Mouse (Mus musculus) myocyte (in vitro differentiated cells): ENCODE measurements at regions not wholly inside any gene's neighbourhood (a gene's known extent, or its start where the extent isn't known, plus 50 kb on each side); places are given as distances from the start of the nearest gene placed in this dataset.

ENCODE experiments used
- H3K27me3 ChIP-seq: one replicate; pipeline ENCODE4 v1.6.1; 2011; ENCODE audit not compliant: control insufficient read depth, insufficient read depth, insufficient read length
- H3K36me3 ChIP-seq: one replicate; pipeline ENCODE4 v1.6.1; 2011; ENCODE audit not compliant: control insufficient read depth, insufficient read depth
- H3K4me2 ChIP-seq: one replicate; pipeline ENCODE4 v1.6.1; 2011; ENCODE audit warnings: low read depth, control low read depth
- H3K4me3 ChIP-seq: one replicate; pipeline ENCODE4 v1.5.1; 2011; ENCODE audit warnings: mild to moderate bottlenecking, control low read depth, moderate library complexity
- H3K79me2 ChIP-seq: one replicate; pipeline ENCODE4 v1.6.1; 2011; ENCODE audit not compliant: control insufficient read depth, insufficient read depth
- H3ac ChIP-seq: one replicate; pipeline ENCODE4 v1.6.1; 2011; ENCODE audit not compliant: control insufficient read depth, insufficient read length
- CEBPB ChIP-seq: IDR thresholded peaks from 2 replicates; pipeline ENCODE4 v1.6.1; 2011; ENCODE audit warnings: mild to moderate bottlenecking, moderate library complexity; ENCODE audit not compliant: poor library complexity, insufficient read depth, severe bottlenecking
- E2F4 ChIP-seq: IDR thresholded peaks from one replicate; pipeline ENCODE4 v1.6.1; 2011; ENCODE audit warnings: mild to moderate bottlenecking, control low read depth, moderate library complexity; ENCODE audit not compliant: insufficient read depth
- MAX ChIP-seq: IDR thresholded peaks from one replicate; pipeline ENCODE4 v1.6.1; 2011; ENCODE audit warnings: low read depth, mild to moderate bottlenecking, control low read depth
- MYOD1 ChIP-seq, 3 experiments: IDR thresholded peaks; one replicate each; pipeline ENCODE4 v1.6.1; 2011; ENCODE audit warnings: control low read depth in 2 of 3, low read depth in 2 of 3, mild to moderate bottlenecking in 2 of 3, moderate library complexity in 1 of 3; ENCODE audit not compliant: insufficient read length in 2 of 3, control insufficient read depth in 1 of 3
- MYOG ChIP-seq, 3 experiments: IDR thresholded peaks; one replicate each; pipeline ENCODE4 v1.6.1; 2011; ENCODE audit warnings: control low read depth in 2 of 3, low read depth in 2 of 3, mild to moderate bottlenecking in 2 of 3; ENCODE audit not compliant: insufficient read length in 2 of 3, control insufficient read depth in 1 of 3, insufficient read depth in 1 of 3
- POLR2A ChIP-seq: IDR thresholded peaks from one replicate; pipeline ENCODE4 v1.6.1; 2011; ENCODE audit warnings: low read depth, mild to moderate bottlenecking, control low read depth, moderate library complexity; ENCODE audit not compliant: insufficient read length
- POLR2AphosphoS2 ChIP-seq: IDR thresholded peaks from one replicate; pipeline ENCODE4 v1.6.1; 2011; ENCODE audit warnings: low read depth, control low read depth; ENCODE audit not compliant: insufficient read length
- REST ChIP-seq: IDR thresholded peaks from one replicate; pipeline ENCODE4 v1.6.1; 2011; ENCODE audit warnings: mild to moderate bottlenecking, control low read depth, moderate library complexity; ENCODE audit not compliant: insufficient read depth, insufficient read length
- SRF ChIP-seq: IDR thresholded peaks from one replicate; pipeline ENCODE4 v1.6.1; 2011; ENCODE audit warnings: low read depth; ENCODE audit not compliant: control insufficient read depth, insufficient read length
- TCF12 ChIP-seq: IDR thresholded peaks from one replicate; pipeline ENCODE4 v1.6.1; 2011; ENCODE audit warnings: mild to moderate bottlenecking, control low read depth; ENCODE audit not compliant: poor library complexity, insufficient read depth, severe bottlenecking
- TCF3 ChIP-seq: IDR thresholded peaks from one replicate; pipeline ENCODE4 v1.6.1; 2011; ENCODE audit warnings: low read depth, control low read depth; ENCODE audit not compliant: insufficient read length
- USF1 ChIP-seq: IDR thresholded peaks from one replicate; pipeline ENCODE4 v1.6.1; 2011; ENCODE audit warnings: low read depth, mild to moderate bottlenecking, control low read depth, moderate library complexity

- H3K36me3 ChIP-seq, result no peaks in the 10 kb centered on the region
- H3K79me2 ChIP-seq, result no peaks in the 10 kb centered on the region
- H3K27me3 ChIP-seq, result no peaks in the 10 kb centered on the region
- H3K4me2 ChIP-seq, result no peak overlapping the region
- TF ChIP-seq USF1 (no peak), CEBPB (no peak), POLR2AphosphoS2 (no peak), SRF (no peak), TCF12 (no peak), REST (no peak), POLR2A (no peak), TCF3 (no peak), MYOD1 (IDR thresholded peaks at IDR 0.05; ENCODE audit: control insufficient read depth in 1 of 3, insufficient read length in 2 of 3, low read depth in 2 of 3) (no peak), MAX (no peak), MYOG (IDR thresholded peaks at IDR 0.05; ENCODE audit: control insufficient read depth in 1 of 3, insufficient read depth in 1 of 3, insufficient read length in 2 of 3, low read depth in 2 of 3) (no peak)
- H3ac ChIP-seq, result no peak overlapping the region
- H3K4me3 ChIP-seq, result no peak overlapping the region
Measured at GRCm38 (mm10) chr9:31980459-31980858, 67.2 kb upstream of the Barx2 start.

- Histone ChIP-seq H3K36me3 (no peaks in the 10 kb centered on the region), H3K79me2 (no peaks in the 10 kb centered on the region), H3K27me3 (no peaks in the 10 kb centered on the region), H3K4me2 (no peak overlapping the region), H3ac (no peak overlapping the region), H3K4me3 (no peak overlapping the region)
- TF ChIP-seq POLR2AphosphoS2 (no peak), TCF12 (no peak), SRF (no peak), MYOG (IDR thresholded peaks at IDR 0.05; ENCODE audit: control insufficient read depth in 1 of 3, insufficient read depth in 1 of 3, insufficient read length in 2 of 3, low read depth in 2 of 3) (no peak), REST (no peak), POLR2A (no peak), TCF3 (no peak), CEBPB (no peak), MYOD1 (IDR thresholded peaks at IDR 0.05; ENCODE audit: control insufficient read depth in 1 of 3, insufficient read length in 2 of 3, low read depth in 2 of 3) (no peak), E2F4 (no peak), MAX (no peak), USF1 (no peak)
Measured at GRCm38 (mm10) chr9:31983759-31984586, 70.7 kb upstream of the Barx2 start.

- no peaks in the 10 kb centered on the region for H3K27me3 ChIP-seq
- H3ac ChIP-seq, result no peak overlapping the region
- no peak for TF ChIP-seq SRF
- no peak for TF ChIP-seq E2F4
- TF ChIP-seq MAX, result no peak
- TF ChIP-seq TCF3, result no peak
- no peak for TF ChIP-seq USF1
- no peak for TF ChIP-seq MYOG (IDR thresholded peaks at IDR 0.05; ENCODE audit: control insufficient read depth in 1 of 3, insufficient read depth in 1 of 3, insufficient read length in 2 of 3, low read depth in 2 of 3)
- no peak for TF ChIP-seq TCF12
- TF ChIP-seq REST, result no peak
- no peak for TF ChIP-seq MYOD1 (IDR thresholded peaks at IDR 0.05; ENCODE audit: control insufficient read depth in 1 of 3, insufficient read length in 2 of 3, low read depth in 2 of 3)
- TF ChIP-seq CEBPB, result no peak
- TF ChIP-seq POLR2A, result no peak
- TF ChIP-seq POLR2AphosphoS2, result no peak
- peak overlapping the region; percentile 21 for H3K4me2 ChIP-seq
- H3K4me3 ChIP-seq, result no peak overlapping the region
- H3K79me2 ChIP-seq, result no peaks in the 10 kb centered on the region
- no peaks in the 10 kb centered on the region for H3K36me3 ChIP-seq
Measured at GRCm38 (mm10) chr9:31988826-31989225, 75.6 kb upstream of the Barx2 start.

- peak overlapping the region; percentile 21 for H3K4me2 ChIP-seq
- no peaks in the 10 kb centered on the region for H3K36me3 ChIP-seq
- H3K79me2 ChIP-seq, result no peaks in the 10 kb centered on the region
- TF ChIP-seq MAX, result no peak
- no peak overlapping the region for H3ac ChIP-seq
- no peaks in the 10 kb centered on the region for H3K27me3 ChIP-seq
- H3K4me3 ChIP-seq, result no peak overlapping the region
Measured at GRCm38 (mm10) chr9:31989581-31990360, 76.5 kb upstream of the Barx2 start.

- TF ChIP-seq POLR2AphosphoS2 (no peak), USF1 (no peak), MAX (no peak), TCF12 (no peak), MYOG (IDR thresholded peaks at IDR 0.05; ENCODE audit: control insufficient read depth in 1 of 3, insufficient read depth in 1 of 3, insufficient read length in 2 of 3, low read depth in 2 of 3) (no peak), E2F4 (no peak), MYOD1 (IDR thresholded peaks at IDR 0.05; ENCODE audit: control insufficient read depth in 1 of 3, insufficient read length in 2 of 3, low read depth in 2 of 3) (no peak), CEBPB (no peak), SRF (no peak), REST (no peak)
- no peaks in the 10 kb centered on the region for H3K27me3 ChIP-seq
- no peak overlapping the region for H3K4me3 ChIP-seq
Measured at GRCm38 (mm10) chr9:31990456-31990855, 77.2 kb upstream of the Barx2 start.

More at GRCm38 (mm10) chr9:31990456-31990855, 77.2 kb upstream of the Barx2 start:
- Histone ChIP-seq H3K79me2 (no peaks in the 10 kb centered on the region), H3K4me2 (no peak overlapping the region), H3K36me3 (no peaks in the 10 kb centered on the region), H3ac (no peak overlapping the region)
